Mouse (Mus musculus) G1E (cell line): ENCODE results near the gene Tprgl.

Experiments
- CTCF ChIP-seq: IDR thresholded peaks from 2 replicates; pipeline ENCODE4 v1.5.1; 2012; ENCODE audit warnings: low read depth, low read length, inconsistent platforms, mixed read lengths
- GATA1 ChIP-seq: IDR thresholded peaks from 2 replicates; pipeline ENCODE4 v1.6.1; 2012; ENCODE audit warnings: borderline replicate concordance, low read length, inconsistent platforms, mixed read lengths
- GATA2 ChIP-seq: IDR thresholded peaks from 2 replicates; pipeline ENCODE4 v1.6.1; 2012; ENCODE audit warnings: low read depth, low read length, inconsistent platforms, borderline replicate concordance
- TAL1 ChIP-seq: conservative IDR thresholded peaks from 2 replicates; pipeline ENCODE4 v1.6.1; 2012; ENCODE audit warnings: low read depth, low read length, inconsistent platforms, mixed read lengths

DNA sequence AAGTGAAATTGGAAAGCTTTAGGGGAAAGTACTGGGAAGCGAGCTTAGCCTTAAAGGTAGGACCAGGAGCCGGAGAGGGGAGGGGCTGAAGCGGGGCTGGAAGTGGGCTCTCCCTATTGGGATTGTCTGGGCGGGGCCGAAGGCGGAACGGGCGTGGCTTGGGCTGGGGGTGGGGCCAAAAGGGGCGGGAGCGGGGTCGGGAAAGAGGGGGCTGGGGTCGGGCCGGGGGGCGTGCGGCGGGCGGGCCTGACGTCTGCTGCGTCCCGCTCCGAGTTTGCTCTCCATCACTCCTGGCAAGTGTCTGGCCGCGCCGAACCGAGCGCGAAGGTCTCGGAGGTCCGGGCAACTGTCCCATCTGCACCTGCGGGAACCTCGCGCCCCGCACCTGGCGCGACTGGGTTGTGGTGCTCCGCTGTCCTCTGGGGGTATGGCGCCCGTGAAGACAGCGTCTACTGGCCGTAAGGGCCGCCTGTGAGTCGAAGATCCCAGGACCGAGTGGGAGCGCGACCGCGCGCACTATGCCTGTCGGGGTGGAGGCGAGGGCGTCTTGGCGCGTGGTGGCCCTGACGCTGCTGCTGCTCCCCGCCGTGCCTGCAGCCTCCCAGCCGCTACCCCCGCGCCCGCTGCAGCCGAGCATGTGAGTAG is 10.2 kb upstream of the Tprgl start, which contains the start of gene Megf6:
- TF ChIP-seq CTCF (no peak), GATA2 (no peak), GATA1 (no peak), TAL1 (no peak)
